Mouse (Mus musculus) brain, embryonic 14.5 days (tissue): ENCODE measurements at regions not wholly inside any gene's neighbourhood (a gene's known extent, or its start where the extent isn't known, plus 50 kb on each side); places are given as distances from the start of the nearest gene placed in this dataset.

Source experiments
- DNase-seq: peaks from one replicate; pipeline ENCODE4 v3.0.0-alpha.2; 2011; ENCODE audit warnings: low read depth
- CTCF ChIP-seq: fragments of 200-500 bp; IDR thresholded peaks from 2 replicates; pipeline ENCODE4 v1.5.1; 2012; ENCODE audit warnings: inconsistent platforms, mild to moderate bottlenecking, moderate library complexity, borderline replicate concordance; ENCODE audit not compliant: insufficient read depth, insufficient read length; ENCODE audit errors: extremely low read depth
- POLR2A ChIP-seq: fragments of 200-500 bp; IDR thresholded peaks from 2 replicates; pipeline ENCODE4 v1.6.1; 2012; ENCODE audit warnings: mild to moderate bottlenecking, inconsistent platforms, borderline replicate concordance; ENCODE audit not compliant: poor library complexity, insufficient read depth, insufficient read length, severe bottlenecking; ENCODE audit errors: extremely low read depth

GRCm38 (mm10) chr9:101424974-101425670 lies 173.5 kb upstream of the Ppp2r3a start:
- no peak for DNase-seq
- no peak for TF ChIP-seq POLR2A
- no peak for TF ChIP-seq CTCF

GRCm38 (mm10) chr9:101423041-101423440 lies 171.4 kb upstream of the Ppp2r3a start:
- no peak for DNase-seq
- no peak for TF ChIP-seq CTCF
- TF ChIP-seq POLR2A, result no peak

GRCm38 (mm10) chr9:101422006-101422405 lies 170.4 kb upstream of the Ppp2r3a start:
- no peak for DNase-seq
- TF ChIP-seq CTCF (no peak), POLR2A (no peak)

GRCm38 (mm10) chr9:101421136-101421535 lies 169.5 kb upstream of the Ppp2r3a start:
- no peak for DNase-seq
- TF ChIP-seq CTCF (no peak), POLR2A (no peak)

- no peak for DNase-seq
- TF ChIP-seq POLR2A, result no peak
- no peak for TF ChIP-seq CTCF
Measured at GRCm38 (mm10) chr9:101420181-101420580, 168.6 kb upstream of the Ppp2r3a start.

- TF ChIP-seq CTCF, result no peak
- TF ChIP-seq POLR2A, result no peak
- DNase-seq, result no peak
Measured at GRCm38 (mm10) chr9:101417660-101418059, 166.1 kb upstream of the Ppp2r3a start.

GRCm38 (mm10) chr9:101416321-101416720 lies 164.7 kb upstream of the Ppp2r3a start:
- TF ChIP-seq CTCF (no peak), POLR2A (no peak)
- DNase-seq, result no peak

GRCm38 (mm10) chr9:101413071-101413633 lies 161.6 kb upstream of the Ppp2r3a start:
- DNase-seq, result no peak

GRCm38 (mm10) chr9:101411951-101412350 lies 160.4 kb upstream of the Ppp2r3a start:
- TF ChIP-seq POLR2A, result no peak
- no peak for TF ChIP-seq CTCF
- DNase-seq, result no peak

More at GRCm38 (mm10) chr9:101413071-101413633, 161.6 kb upstream of the Ppp2r3a start:
- TF ChIP-seq POLR2A (no peak), CTCF (no peak)

- TF ChIP-seq POLR2A (no peak), CTCF (no peak)
- DNase-seq, result no peak
Measured at GRCm38 (mm10) chr9:101411532-101411880, 159.9 kb upstream of the Ppp2r3a start.

GRCm38 (mm10) chr9:101410783-101411531 lies 159.4 kb upstream of the Ppp2r3a start:
- DNase-seq, result peak; percentile 72
- TF ChIP-seq CTCF, result no peak
- TF ChIP-seq POLR2A, result no peak

GRCm38 (mm10) chr9:101410348-101410747 lies 158.8 kb upstream of the Ppp2r3a start:
- DNase-seq, result peak; percentile 14
- TF ChIP-seq CTCF, result no peak
- TF ChIP-seq POLR2A, result no peak

GRCm38 (mm10) chr9:101408116-101408515 lies 156.5 kb upstream of the Ppp2r3a start:
- TF ChIP-seq CTCF (no peak), POLR2A (no peak)

GRCm38 (mm10) chr9:101407141-101407540 lies 155.5 kb upstream of the Ppp2r3a start:
- DNase-seq, result peak; percentile 93

More at GRCm38 (mm10) chr9:101408116-101408515, 156.5 kb upstream of the Ppp2r3a start:
- DNase-seq, result no peak

More at GRCm38 (mm10) chr9:101407141-101407540, 155.5 kb upstream of the Ppp2r3a start:
- TF ChIP-seq POLR2A (no peak), CTCF (no peak)
